Mouse (Mus musculus): ENCODE data around the gene Dock3.

DNA sequence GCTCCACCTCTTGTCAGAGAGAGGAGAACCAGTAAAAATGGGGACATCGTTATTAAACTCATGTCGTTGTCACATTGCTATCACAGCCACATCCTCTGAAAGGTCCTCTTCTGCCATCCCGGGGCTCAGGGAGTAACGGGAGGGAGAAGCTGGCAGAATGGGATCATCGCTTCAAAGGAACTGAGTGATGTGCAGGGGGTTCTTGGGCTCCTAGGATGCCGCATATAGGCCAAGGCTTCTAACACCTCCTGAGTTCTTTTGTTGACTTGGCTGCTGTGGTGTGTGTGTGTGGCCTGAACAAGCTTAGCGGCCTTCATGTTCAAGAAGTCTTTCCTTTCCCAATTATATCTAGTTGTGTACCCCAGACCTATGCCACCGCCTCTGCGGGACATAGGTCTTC, 431 bp upstream of the Dock3 start:
- TF ChIP-seq CTCF (conservative IDR thresholded peaks at IDR 0.05; ENCODE audit: low read length), result no peak
- TF ChIP-seq POU5F1 (IDR thresholded peaks at IDR 0.05; ENCODE audit: borderline replicate concordance, low read length), result no peak
- TF ChIP-seq NANOG (IDR thresholded peaks at IDR 0.05; ENCODE audit: borderline replicate concordance, low read length), result no peak

All from E14TG2a.4 (cell line).